Mouse (Mus musculus): ENCODE data around the gene Spdya. TPM values are rescaled to one million over a fixed set of nuclear protein-coding genes. Genes with fewer than 3 reads are reported as not detected.
"Not testable (repeated sequence)": the region's sequence is repeated elsewhere in the genome, so short reads cannot be mapped to it uniquely, and the experiment has no call there.

Spdya gene
- polyA plus RNA-seq, 1 experiment from 2014 or later = 1.3 TPM

DNA sequence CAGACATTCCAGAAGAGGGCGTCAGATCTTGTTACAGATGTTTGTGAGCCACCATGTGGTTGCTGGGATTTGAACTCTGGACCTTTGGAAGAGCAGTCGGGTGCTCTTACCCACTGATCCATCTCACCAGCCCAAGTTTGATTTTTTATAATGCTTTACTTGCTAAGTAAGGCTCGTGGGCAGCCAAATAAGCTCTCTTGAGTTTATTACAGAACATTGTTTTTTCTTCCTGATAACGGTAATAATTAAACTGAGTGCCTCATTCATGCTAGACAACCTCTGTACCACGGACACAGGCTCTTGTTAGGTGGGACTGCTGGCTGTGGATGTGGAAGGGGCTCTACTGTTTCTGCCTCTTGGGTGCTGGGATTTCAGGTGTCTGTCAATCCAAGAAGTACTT is 87.2 kb downstream of the Spdya start:
- H3K27me3 ChIP-seq (ENCODE audit: control insufficient read depth, insufficient read depth, low read length); H3K9ac ChIP-seq (replicated peaks; ENCODE audit: low read depth, low read length); ATAC-seq (ENCODE audit: insufficient number of reproducible peaks, insufficient read depth, low FRiP score, low read depth); H3K27ac ChIP-seq (ENCODE audit: low read length); H3K4me1 ChIP-seq (ENCODE audit: control insufficient read depth, insufficient read depth, low read length); H3K4me2 ChIP-seq (replicated peaks; ENCODE audit: low read depth, low read length); H3K4me3 ChIP-seq (ENCODE audit: low read depth, low read length); H3K9me3 ChIP-seq (ENCODE audit: control insufficient read depth, low read depth, low read length): not testable (repeated sequence)
- 74% methylated on average over 5 of the region's 5 CpGs for WGBS
- H3K36me3 ChIP-seq (ENCODE audit: control insufficient read depth, insufficient read depth, low read length) = peaks cover 79% of the 10 kb centered on the region

Other genes starting within 250 kb of the Spdya start
- 1.5 and 3.0 TPM in 2 replicates for gene Emilin2, start 240.1 kb upstream of the Spdya start, polyA plus RNA-seq (2014; fragmentation: Nextera tagmentation; extraction: Ambion mirVana)
- gene Gm4707, start 92.1 kb upstream of the Spdya start, polyA plus RNA-seq (2014; fragmentation: Nextera tagmentation; extraction: Ambion mirVana) = 4.4 and 5.2 TPM in 2 replicates
- 107 and 112 TPM in 2 replicates for gene Smchd1, start 76.7 kb upstream of the Spdya start, polyA plus RNA-seq (2014; fragmentation: Nextera tagmentation; extraction: Ambion mirVana)
- 42.9 and 44.4 TPM in 2 replicates for gene Ndc80, start 25.2 kb upstream of the Spdya start, polyA plus RNA-seq (2014; fragmentation: Nextera tagmentation; extraction: Ambion mirVana)
- gene Wdr43, start 63.8 kb downstream of the Spdya start, polyA plus RNA-seq (2014; fragmentation: Nextera tagmentation; extraction: Ambion mirVana) = 89.6 and 90.1 TPM in 2 replicates
- 0.17 and 0.36 TPM in 2 replicates for gene Togaram2, start 121.2 kb downstream of the Spdya start, polyA plus RNA-seq (2014; fragmentation: Nextera tagmentation; extraction: Ambion mirVana)
- gene Pcare, start 200.8 kb downstream of the Spdya start, polyA plus RNA-seq (2014; fragmentation: Nextera tagmentation; extraction: Ambion mirVana) = not detected in 2 replicates
- 7.5 and 8.2 TPM in 2 replicates for gene Clip4, start 216.4 kb downstream of the Spdya start, polyA plus RNA-seq (2014; fragmentation: Nextera tagmentation; extraction: Ambion mirVana)